17 mouse cellular contexts compared by ENCODE assay signal in genomic region chr2:12411129-12411528, GRCm38 (mm10). TPM values are rescaled to one million over a fixed set of nuclear protein-coding genes. Genes with fewer than 3 reads are reported as not detected.
DNase-seq lines count a peak whose midpoint lies in the region; ATAC-seq lines count a peak whose summit lies in the region.
"Had no signal": no experiment of that assay in that cellular context is flagged by ENCODE, and none has a peak within 500 bp of the region (broad histone marks: within the 10 kb centered on the region; RNA-seq: fewer than 3 reads in every experiment).

No protein-coding gene starts in this region.

- H3K27ac ChIP-seq in kidney, embryonic 14.5 days (ENCODE audit: low read depth, low read length), result no peak overlapping the region
- no peak overlapping the region for H3K27ac ChIP-seq in lung, embryonic 16.5 days (ENCODE audit: low read length)
- H3K27ac ChIP-seq in liver, embryonic 16.5 days (ENCODE audit: low read length), result no peak overlapping the region
- no peak overlapping the region for H3K27ac ChIP-seq in heart, embryonic 10.5 days
- H3K27ac ChIP-seq: forebrain, embryonic 12.5 days; limb, embryonic 10.5 days; midbrain, embryonic 13.5 days had no signal

- H3K9ac ChIP-seq in kidney, embryonic 14.5 days (ENCODE audit: low read depth, low read length), result no peak overlapping the region
- H3K9ac ChIP-seq in lung, embryonic 16.5 days (ENCODE audit: low read length), result no peak overlapping the region
- no peak overlapping the region for H3K9ac ChIP-seq in liver, embryonic 16.5 days (ENCODE audit: low read depth, low read length)
- H3K9ac ChIP-seq: forebrain, embryonic 12.5 days; midbrain, embryonic 13.5 days had no signal

- no peak for DNase-seq in kidney, postnatal 10 days
- no peak for DNase-seq in lung, postnatal 25 days (ENCODE audit: low spot score)
- peak; percentile 10 for DNase-seq in kidney, postnatal 14 days
- no peak for DNase-seq in heart, embryonic 10.5 days (ENCODE audit: low spot score)
- DNase-seq: adrenal gland, adult 2 months; B cell, adult 2 months; cerebellum, adult 9-10 months; layer of hippocampus, adult 9-11 months; lung, adult 2 months; thymus, postnatal 36 days had no signal

- no peak overlapping the region for H3K4me2 ChIP-seq in kidney, embryonic 14.5 days (replicated peaks; ENCODE audit: low read depth, low read length)
- no peak overlapping the region for H3K4me2 ChIP-seq in lung, embryonic 16.5 days (ENCODE audit: low read depth, low read length)
- H3K4me2 ChIP-seq in liver, embryonic 16.5 days (ENCODE audit: low read depth, low read length), result no peak overlapping the region
- H3K4me2 ChIP-seq: forebrain, embryonic 12.5 days; midbrain, embryonic 13.5 days had no signal

- H3K4me1 ChIP-seq in kidney, embryonic 14.5 days (ENCODE audit: control insufficient read depth, insufficient read depth, low read length), result no peaks in the 10 kb centered on the region
- no peaks in the 10 kb centered on the region for H3K4me1 ChIP-seq in lung, embryonic 16.5 days (replicated peaks; ENCODE audit: control insufficient read depth, insufficient read depth, low read length)
- peaks cover 9% of the 10 kb centered on the region for H3K4me1 ChIP-seq in liver, embryonic 16.5 days (ENCODE audit: control insufficient read depth, low read depth, low read length)
- H3K4me1 ChIP-seq in heart, embryonic 10.5 days, result peaks cover 28% of the 10 kb centered on the region
- H3K4me1 ChIP-seq: forebrain, embryonic 12.5 days; limb, embryonic 10.5 days; midbrain, embryonic 13.5 days had no signal

- no peak overlapping the region for H3K4me3 ChIP-seq in kidney, embryonic 14.5 days (ENCODE audit: low read length)
- no peak overlapping the region for H3K4me3 ChIP-seq in lung, embryonic 16.5 days (ENCODE audit: low read length)
- no peak overlapping the region for H3K4me3 ChIP-seq in liver, embryonic 16.5 days (ENCODE audit: low read depth, low read length)
- no peak overlapping the region for H3K4me3 ChIP-seq in heart, embryonic 10.5 days
- H3K4me3 ChIP-seq: forebrain, embryonic 12.5 days; limb, embryonic 10.5 days; midbrain, embryonic 13.5 days had no signal

- no peaks in the 10 kb centered on the region for H3K9me3 ChIP-seq in kidney, embryonic 14.5 days (ENCODE audit: control insufficient read depth, low read length)
- no peaks in the 10 kb centered on the region for H3K9me3 ChIP-seq in lung, embryonic 16.5 days (ENCODE audit: control insufficient read depth, low read length)
- no peaks in the 10 kb centered on the region for H3K9me3 ChIP-seq in liver, embryonic 16.5 days (replicated peaks; ENCODE audit: control insufficient read depth, low read length)
- no peaks in the 10 kb centered on the region for H3K9me3 ChIP-seq in heart, embryonic 10.5 days
- H3K9me3 ChIP-seq: forebrain, embryonic 12.5 days; limb, embryonic 10.5 days; midbrain, embryonic 13.5 days had no signal

- no peaks in the 10 kb centered on the region for H3K27me3 ChIP-seq in kidney, embryonic 14.5 days (ENCODE audit: control insufficient read depth, insufficient read depth, low read length)
- no peaks in the 10 kb centered on the region for H3K27me3 ChIP-seq in lung, embryonic 16.5 days (ENCODE audit: control insufficient read depth, insufficient read depth, low read depth, low read length)
- H3K27me3 ChIP-seq in liver, embryonic 16.5 days (ENCODE audit: control insufficient read depth, insufficient read depth, low read depth, low read length), result no peaks in the 10 kb centered on the region
- H3K27me3 ChIP-seq in heart, embryonic 10.5 days (ENCODE audit: insufficient read depth, poor library complexity, severe bottlenecking), result no peaks in the 10 kb centered on the region
- H3K27me3 ChIP-seq: forebrain, embryonic 12.5 days; midbrain, embryonic 13.5 days had no signal

- ATAC-seq in kidney, embryonic 14.5 days (ENCODE audit: low FRiP score, low TSS enrichment), result peak; percentile 87
- peak; percentile 10; the same call in 1 of the 2 replicates for ATAC-seq in lung, embryonic 16.5 days (ENCODE audit: low read depth)
- ATAC-seq in liver, embryonic 16.5 days (ENCODE audit: low read depth), result peak; percentile 67
- no peak for ATAC-seq in activated CD4-positive, CD25-positive, alpha-beta regulatory T cell, adult 4 months
- ATAC-seq: midbrain, embryonic 13.5 days had no signal

- H3K36me3 ChIP-seq in kidney, embryonic 14.5 days (ENCODE audit: control insufficient read depth, insufficient read depth, low read length), result no peaks in the 10 kb centered on the region
- no peaks in the 10 kb centered on the region for H3K36me3 ChIP-seq in lung, embryonic 16.5 days (ENCODE audit: control insufficient read depth, insufficient read depth, low read length)
- H3K36me3 ChIP-seq in liver, embryonic 16.5 days (ENCODE audit: control insufficient read depth, insufficient read depth), result no peaks in the 10 kb centered on the region
- H3K36me3 ChIP-seq in heart, embryonic 10.5 days, result no peaks in the 10 kb centered on the region
- H3K36me3 ChIP-seq: forebrain, embryonic 12.5 days; limb, embryonic 10.5 days had no signal

- 8% methylated on average over 2 of the region's 2 CpGs for WGBS in kidney, embryonic 14.5 days
- WGBS in lung, embryonic 16.5 days, result 24% methylated on average over 2 of the region's 2 CpGs
- WGBS in liver, embryonic 16.5 days (ENCODE audit: insufficient replicate concordance), result 71% methylated on average over 2 of the region's 2 CpGs
- 34% methylated on average over 2 of the region's 2 CpGs for WGBS in heart, embryonic 10.5 days

RNA-seq across cellular contexts. Expression of gene Mindy3, which starts 8.1 kb away (rescaled TPM):
- 34.0 and 41.9 TPM in 2 replicates for polyA plus RNA-seq in kidney, embryonic 14.5 days (2014; fragmentation: Nextera tagmentation; extraction: Ambion mirVana)
- 28.7 and 31.8 TPM in 2 replicates for polyA plus RNA-seq in lung, embryonic 16.5 days (2015; fragmentation: Nextera tagmentation; extraction: Ambion mirVana)
- polyA plus RNA-seq in liver, embryonic 16.5 days (2015; fragmentation: Nextera tagmentation; extraction: Ambion mirVana), result 10.8 and 12.9 TPM in 2 replicates
- polyA plus RNA-seq in activated CD4-positive, CD25-positive, alpha-beta regulatory T cell, adult 4 months (2017; shearing (Covaris generic)), result 10 to 100 TPM; 37.0 to 41.9 TPM
- 31.0 and 32.4 TPM in 2 replicates for polyA plus RNA-seq in heart, embryonic 10.5 days (2016; fragmentation: Nextera tagmentation; extraction: Ambion mirVana)
